Mouse (Mus musculus): Measurements from ENCODE around the gene Rrm1. TPM values are rescaled to one million over a fixed set of nuclear protein-coding genes. Genes with fewer than 3 reads are reported as not detected.
A peak's percentile ranks its signal among the peaks of the same experiment; 100 is the strongest.
"Not testable (repeated sequence)": the region's sequence is repeated elsewhere in the genome, so short reads cannot be mapped to it uniquely, and the experiment has no call there.

The Rrm1 gene
- polyA plus RNA-seq (2011; ENCODE audit: insufficient read length, low read depth, missing spikeins) = 167 and 222 TPM in 2 replicates

DNA sequence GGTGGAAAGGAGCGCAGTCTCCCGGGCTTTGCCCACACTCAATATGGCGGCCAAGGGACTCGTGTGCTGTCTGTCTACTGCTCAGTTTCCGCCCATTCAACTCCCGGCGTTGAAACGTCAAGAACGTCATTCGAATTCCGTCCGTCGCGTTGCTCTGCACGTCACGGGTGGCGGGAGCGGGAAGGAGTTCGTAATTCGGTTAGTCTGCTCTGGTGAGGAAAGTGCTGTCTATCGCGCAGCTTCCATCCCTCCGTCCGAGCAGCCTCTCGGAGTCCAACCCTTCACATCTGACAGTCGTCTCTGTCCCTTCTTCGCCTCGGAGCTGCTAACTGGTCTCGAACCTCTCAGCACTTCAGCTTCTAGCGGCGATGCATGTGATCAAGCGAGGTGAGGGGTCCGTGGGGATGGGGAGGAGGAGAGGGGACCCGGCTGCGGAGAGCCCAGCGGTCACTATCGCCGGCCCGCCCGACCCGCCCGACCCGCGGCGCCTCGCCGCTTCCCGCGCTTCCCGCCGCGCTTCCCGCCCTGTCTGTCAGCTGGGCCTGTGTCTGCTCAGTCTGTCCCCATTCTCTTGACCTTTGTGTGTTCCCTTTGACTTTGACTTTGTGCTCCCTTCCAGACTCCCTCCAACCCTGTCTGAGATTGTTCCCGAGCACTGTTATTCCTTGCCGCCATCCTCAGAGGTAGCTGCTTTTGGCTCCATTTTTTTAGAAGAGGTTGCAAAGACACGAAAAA is at the start of gene Rrm1:
Gene Rrm1 (plus strand): TSS at position 39 of the 735 bp plus-strand sequence.
- peak within 1 kb of the TSS; percentile 81 for H3K4me3 ChIP-seq (ENCODE audit: insufficient read depth, low read length)
- H3K4me1 ChIP-seq (ENCODE audit: control insufficient read depth, insufficient read depth, low read length) = peaks cover 2% of the 10 kb centered on the region; the same call in 1 of the 2 replicates
- peak within 1 kb of the TSS; percentile 62 for H3K27ac ChIP-seq (ENCODE audit: insufficient read depth, low read length)
- TF ChIP-seq POLR2A (IDR thresholded peaks at IDR 0.05; ENCODE audit: low read depth, low read length) (peak; percentile 83), CTCF (IDR thresholded peaks at IDR 0.05; ENCODE audit: borderline replicate concordance, insufficient read depth, low read length) (no peak)

DNA sequence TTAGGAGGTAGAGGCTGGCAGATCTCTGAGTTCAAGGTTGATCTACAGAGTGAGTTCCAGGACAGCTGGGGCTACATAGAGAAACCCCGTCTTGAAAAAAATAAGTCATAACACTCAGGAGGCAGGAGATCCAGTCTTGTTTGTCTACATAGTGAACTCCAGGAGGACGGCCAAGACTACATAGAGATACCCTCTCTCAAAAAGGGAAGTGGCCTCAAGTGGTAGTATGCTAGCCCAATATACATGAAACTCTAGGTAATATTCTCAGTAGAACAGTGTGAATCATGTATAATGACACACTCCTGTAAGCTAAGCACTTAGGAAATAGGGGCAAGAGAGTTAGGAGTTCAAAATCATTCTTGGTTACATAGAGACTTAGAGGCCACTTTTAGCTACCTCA is 47.6 kb upstream of the Rrm1 start:
- Histone ChIP-seq H3K4me1 (ENCODE audit: control insufficient read depth, insufficient read depth, low read length) (no peaks in the 10 kb centered on the region), H3K4me3 (ENCODE audit: insufficient read depth, low read length) (no peak overlapping the region), H3K27ac (ENCODE audit: insufficient read depth, low read length) (no peak overlapping the region)
- no peak for TF ChIP-seq CTCF (IDR thresholded peaks at IDR 0.05; ENCODE audit: borderline replicate concordance, insufficient read depth, low read length)
- TF ChIP-seq POLR2A (IDR thresholded peaks at IDR 0.05; ENCODE audit: low read depth, low read length) = no peak

DNA sequence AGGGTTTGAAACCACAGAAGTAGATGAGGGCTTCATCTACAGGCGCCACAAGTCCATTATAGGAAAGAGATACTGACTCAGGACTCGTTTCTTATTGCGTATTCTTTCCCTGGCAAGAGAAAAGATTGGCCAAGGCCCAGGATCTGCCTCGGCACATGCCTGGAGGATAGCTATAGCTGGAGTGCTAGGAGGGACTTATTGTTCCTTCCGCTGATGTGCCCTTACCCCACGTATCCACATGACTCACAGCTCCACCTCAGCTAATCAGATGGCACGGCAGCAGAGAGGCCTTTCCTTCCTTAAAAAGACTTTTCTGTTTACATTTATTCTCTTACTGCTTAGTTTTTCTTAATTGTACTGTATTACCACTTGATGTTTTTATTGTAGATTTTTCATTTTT is 45.6 kb upstream of the Rrm1 start:
- Histone ChIP-seq H3K4me3 (ENCODE audit: insufficient read depth, low read length) (no peak overlapping the region), H3K27ac (ENCODE audit: insufficient read depth, low read length) (no peak overlapping the region), H3K4me1 (ENCODE audit: control insufficient read depth, insufficient read depth, low read length) (no peaks in the 10 kb centered on the region)
- TF ChIP-seq CTCF (IDR thresholded peaks at IDR 0.05; ENCODE audit: borderline replicate concordance, insufficient read depth, low read length) (no peak), POLR2A (IDR thresholded peaks at IDR 0.05; ENCODE audit: low read depth, low read length) (no peak)

GRCm38 (mm10) chr7:102396331-102396730 is 45.2 kb upstream of the Rrm1 start:
- Histone ChIP-seq H3K4me3 (ENCODE audit: insufficient read depth, low read length) (no peak overlapping the region), H3K4me1 (ENCODE audit: control insufficient read depth, insufficient read depth, low read length) (no peaks in the 10 kb centered on the region), H3K27ac (ENCODE audit: insufficient read depth, low read length) (no peak overlapping the region)
- no peak for TF ChIP-seq POLR2A (IDR thresholded peaks at IDR 0.05; ENCODE audit: low read depth, low read length)
- no peak for TF ChIP-seq CTCF (IDR thresholded peaks at IDR 0.05; ENCODE audit: borderline replicate concordance, insufficient read depth, low read length)

DNA sequence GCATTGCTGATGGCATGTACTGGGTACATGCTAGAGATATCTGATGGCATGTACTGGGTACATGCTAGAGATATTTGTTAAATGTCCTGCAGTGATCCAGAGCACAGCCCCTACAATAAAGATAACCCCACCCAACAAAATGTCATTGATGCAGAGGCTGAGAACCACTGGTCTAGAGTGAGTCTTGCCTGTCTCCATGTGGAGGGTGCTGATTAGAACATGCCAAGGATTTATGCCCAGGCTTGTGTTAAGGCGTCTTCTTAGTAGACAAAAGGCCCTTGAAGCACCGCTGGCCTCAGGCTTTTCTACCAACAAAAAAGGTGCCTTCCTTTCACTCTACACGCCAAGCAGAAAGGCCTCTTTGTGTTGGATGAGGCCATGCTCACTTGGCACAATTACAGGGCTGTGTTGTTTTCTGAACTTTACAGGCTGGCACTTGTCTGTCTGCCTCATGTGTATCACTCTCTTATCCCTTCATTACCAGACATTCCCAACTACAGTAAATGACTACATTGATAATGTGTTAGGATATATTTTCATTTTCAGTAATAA is 42.2 kb upstream of the Rrm1 start:
- H3K27ac ChIP-seq (ENCODE audit: insufficient read depth, low read length) = no peak overlapping the region
- TF ChIP-seq CTCF (IDR thresholded peaks at IDR 0.05; ENCODE audit: borderline replicate concordance, insufficient read depth, low read length) (no peak), POLR2A (IDR thresholded peaks at IDR 0.05; ENCODE audit: low read depth, low read length) (no peak)
- H3K4me3 ChIP-seq (ENCODE audit: insufficient read depth, low read length) = no peak overlapping the region
- no peaks in the 10 kb centered on the region for H3K4me1 ChIP-seq (ENCODE audit: control insufficient read depth, insufficient read depth, low read length)

GRCm38 (mm10) chr7:102404118-102404517 is 37.4 kb upstream of the Rrm1 start:
- TF ChIP-seq CTCF (IDR thresholded peaks at IDR 0.05; ENCODE audit: borderline replicate concordance, insufficient read depth, low read length) = no peak
- TF ChIP-seq POLR2A (IDR thresholded peaks at IDR 0.05; ENCODE audit: low read depth, low read length) = no peak
- no peak overlapping the region for H3K27ac ChIP-seq (ENCODE audit: insufficient read depth, low read length)
- no peak overlapping the region for H3K4me3 ChIP-seq (ENCODE audit: insufficient read depth, low read length)
- no peaks in the 10 kb centered on the region for H3K4me1 ChIP-seq (ENCODE audit: control insufficient read depth, insufficient read depth, low read length)

- Histone ChIP-seq H3K27ac (ENCODE audit: insufficient read depth, low read length) (no peak overlapping the region), H3K4me3 (ENCODE audit: insufficient read depth, low read length) (no peak overlapping the region), H3K4me1 (ENCODE audit: control insufficient read depth, insufficient read depth, low read length) (no peaks in the 10 kb centered on the region)
- TF ChIP-seq POLR2A (IDR thresholded peaks at IDR 0.05; ENCODE audit: low read depth, low read length) (no peak), CTCF (IDR thresholded peaks at IDR 0.05; ENCODE audit: borderline replicate concordance, insufficient read depth, low read length) (no peak)
Measured at GRCm38 (mm10) chr7:102407440-102407839, 34.1 kb upstream of the Rrm1 start.

GRCm38 (mm10) chr7:102415272-102415671 is 26.2 kb upstream of the Rrm1 start:
- H3K27ac ChIP-seq (ENCODE audit: insufficient read depth, low read length); H3K4me1 ChIP-seq (ENCODE audit: control insufficient read depth, insufficient read depth, low read length); H3K4me3 ChIP-seq (ENCODE audit: insufficient read depth, low read length): not testable (repeated sequence)

GRCm38 (mm10) chr7:102415841-102416240 is 25.7 kb upstream of the Rrm1 start:
- TF ChIP-seq CTCF (IDR thresholded peaks at IDR 0.05; ENCODE audit: borderline replicate concordance, insufficient read depth, low read length) = no peak
- no peak for TF ChIP-seq POLR2A (IDR thresholded peaks at IDR 0.05; ENCODE audit: low read depth, low read length)
- H3K27ac ChIP-seq (ENCODE audit: insufficient read depth, low read length) = no peak overlapping the region

DNA sequence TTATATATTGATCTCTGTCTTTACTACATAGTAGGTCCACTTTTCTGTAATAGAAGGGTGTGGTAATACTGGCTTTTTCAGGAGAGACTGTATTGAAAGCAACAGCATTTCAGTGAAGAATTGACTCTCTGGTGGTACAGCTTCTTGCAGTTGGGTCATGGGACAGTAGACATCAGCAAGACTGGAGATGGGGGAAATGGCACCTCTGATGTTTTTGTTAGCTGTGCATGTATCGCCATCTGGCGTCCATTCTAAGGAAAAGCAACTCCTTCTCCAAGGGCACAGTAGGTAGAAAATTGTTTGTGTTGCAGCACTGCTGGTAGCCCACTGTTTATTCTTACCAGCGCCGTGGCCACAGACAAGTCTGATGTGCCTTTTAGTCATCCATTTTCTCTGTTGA is 24.1 kb upstream of the Rrm1 start:
- H3K4me1 ChIP-seq (ENCODE audit: control insufficient read depth, insufficient read depth, low read length) = no peaks in the 10 kb centered on the region
- TF ChIP-seq CTCF (IDR thresholded peaks at IDR 0.05; ENCODE audit: borderline replicate concordance, insufficient read depth, low read length) = peak; percentile 27; the same call in 1 of the 2 replicates
- TF ChIP-seq POLR2A (IDR thresholded peaks at IDR 0.05; ENCODE audit: low read depth, low read length) = no peak
- H3K4me3 ChIP-seq (ENCODE audit: insufficient read depth, low read length) = no peak overlapping the region
- no peak overlapping the region for H3K27ac ChIP-seq (ENCODE audit: insufficient read depth, low read length)

More at GRCm38 (mm10) chr7:102415841-102416240, 25.7 kb upstream of the Rrm1 start:
- H3K4me3 ChIP-seq (ENCODE audit: insufficient read depth, low read length) = no peak overlapping the region
- no peaks in the 10 kb centered on the region for H3K4me1 ChIP-seq (ENCODE audit: control insufficient read depth, insufficient read depth, low read length)

Measured in embryonic fibroblast, embryonic 13.5 days (primary cell).